Mouse (Mus musculus) neural tube, embryonic 10.5 days (tissue): ENCODE results near the gene Rtn4.
"Not testable (repeated sequence)": the region's sequence is repeated elsewhere in the genome, so short reads cannot be mapped to it uniquely, and the experiment has no call there.

Source experiments
- DNase-seq: peaks from one replicate; pipeline ENCODE4 v3.0.0-alpha.2; 2017; ENCODE audit warnings: low spot score; ENCODE audit errors: extremely low spot score

Gene Rtn4

DNA sequence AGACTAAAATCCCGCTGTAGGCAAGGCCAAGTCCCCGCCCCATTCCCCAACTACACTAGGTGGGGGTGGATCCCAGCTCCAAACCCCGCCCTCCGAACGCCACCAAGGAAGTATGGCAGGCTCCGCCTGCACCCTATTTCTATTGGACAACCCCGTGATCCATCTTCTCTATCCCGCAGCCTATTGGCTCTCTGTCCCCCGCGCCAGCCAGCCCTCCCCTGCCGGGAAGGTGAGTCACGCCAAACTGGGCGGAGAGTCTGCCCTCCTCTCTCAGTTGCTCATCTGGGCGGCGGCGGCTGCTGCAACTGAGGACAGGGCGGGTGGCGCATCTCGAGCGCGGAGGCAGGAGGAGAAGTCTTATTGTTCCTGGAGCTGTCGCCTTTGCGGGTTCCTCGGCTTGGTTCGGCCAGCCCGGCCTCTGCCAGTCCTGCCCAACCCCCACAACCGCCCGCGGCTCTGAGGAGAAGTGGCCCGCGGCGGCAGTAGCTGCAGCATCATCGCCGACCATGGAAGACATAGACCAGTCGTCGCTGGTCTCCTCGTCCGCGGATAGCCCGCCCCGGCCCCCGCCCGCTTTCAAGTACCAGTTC is at the start of gene Rtn4:
Gene Rtn4, plus strand, starts transcription at position 265 of the 590 bp plus-strand sequence.
- peak; percentile 94 for DNase-seq

GRCm38 (mm10) chr11:29644421-29644820 is 48.3 kb upstream of the Rtn4 start:
- no peak for DNase-seq

GRCm38 (mm10) chr11:29645411-29646066 is 47.2 kb upstream of the Rtn4 start:
- DNase-seq = no peak

DNA sequence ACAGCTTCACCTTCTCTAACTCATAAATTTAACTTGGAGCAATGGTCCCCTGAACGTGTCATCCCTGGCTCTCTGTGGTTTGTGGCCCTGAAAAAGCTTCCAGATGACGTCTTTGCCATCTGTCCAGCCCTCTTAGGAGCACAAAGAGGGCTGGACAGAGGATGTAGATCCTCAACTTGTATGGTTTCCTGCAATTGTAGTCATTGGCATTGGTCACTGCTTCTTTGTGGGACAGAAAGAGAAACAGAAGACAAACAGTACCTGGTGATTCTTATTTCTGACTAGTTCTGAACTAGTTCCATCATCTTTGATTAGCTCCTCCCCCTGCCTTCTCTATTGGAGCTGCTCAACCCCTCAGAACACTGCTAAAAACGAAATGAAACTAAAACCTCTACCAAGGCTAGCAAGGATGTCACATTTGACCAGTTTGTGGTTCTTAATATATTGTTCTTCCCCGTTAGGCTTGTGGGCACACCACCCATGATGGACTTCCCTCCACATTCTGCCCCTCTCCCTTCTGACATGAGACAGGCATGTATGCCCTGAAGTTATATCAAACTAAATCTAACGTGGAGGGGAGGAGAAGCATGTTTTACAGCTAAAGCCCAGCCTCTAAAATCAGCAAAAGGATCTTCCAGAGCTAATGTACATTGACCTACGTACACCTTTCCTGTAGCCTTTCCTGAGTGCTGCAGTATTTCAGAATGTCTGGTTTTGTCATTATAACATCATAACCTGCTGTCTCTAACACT is 45.0 kb upstream of the Rtn4 start:
- DNase-seq = no peak

DNA sequence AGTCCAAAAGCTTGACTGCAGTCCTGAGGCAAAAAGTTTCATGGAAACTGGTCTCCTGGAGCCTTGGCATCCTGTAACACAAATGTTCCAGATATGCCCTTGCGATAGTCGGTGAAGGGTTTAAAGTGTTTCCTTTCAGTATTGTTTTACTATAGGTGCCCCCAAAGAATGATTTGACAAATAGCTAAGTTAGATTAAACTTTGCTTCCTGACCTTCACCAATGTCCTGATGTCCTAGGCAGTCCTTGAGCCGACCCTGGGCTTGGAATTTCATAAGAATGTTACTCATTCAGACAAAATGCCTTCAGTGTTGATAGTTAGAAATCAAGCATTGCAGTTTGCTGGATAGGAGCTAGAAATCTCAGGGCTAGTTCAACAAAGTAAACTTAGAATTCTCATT is 37.4 kb upstream of the Rtn4 start:
- DNase-seq = not testable (repeated sequence)

DNA sequence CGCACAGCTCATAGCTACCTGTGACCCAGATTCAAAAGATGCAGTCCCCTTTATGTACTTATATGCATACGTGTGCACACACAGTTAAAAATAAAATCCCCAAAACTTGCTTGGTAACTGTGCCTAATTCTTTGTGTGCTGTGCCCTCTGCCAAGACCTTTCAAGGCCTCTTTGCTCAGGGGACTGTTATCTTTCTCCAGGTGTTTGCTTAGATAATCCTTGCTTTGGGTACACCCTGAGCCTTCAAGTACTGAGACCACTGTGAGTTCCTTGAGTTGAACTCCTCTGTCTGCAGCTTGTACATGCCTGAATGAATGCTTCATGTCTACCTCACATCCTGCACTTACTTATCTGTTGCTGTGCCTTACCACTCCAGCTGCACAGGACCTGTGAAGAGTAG is 32.0 kb upstream of the Rtn4 start:
- DNase-seq = no peak

- DNase-seq = no peak
These were observed 25.1 kb upstream of the Rtn4 start for GRCm38 (mm10) chr11:29667634-29668033.

DNA sequence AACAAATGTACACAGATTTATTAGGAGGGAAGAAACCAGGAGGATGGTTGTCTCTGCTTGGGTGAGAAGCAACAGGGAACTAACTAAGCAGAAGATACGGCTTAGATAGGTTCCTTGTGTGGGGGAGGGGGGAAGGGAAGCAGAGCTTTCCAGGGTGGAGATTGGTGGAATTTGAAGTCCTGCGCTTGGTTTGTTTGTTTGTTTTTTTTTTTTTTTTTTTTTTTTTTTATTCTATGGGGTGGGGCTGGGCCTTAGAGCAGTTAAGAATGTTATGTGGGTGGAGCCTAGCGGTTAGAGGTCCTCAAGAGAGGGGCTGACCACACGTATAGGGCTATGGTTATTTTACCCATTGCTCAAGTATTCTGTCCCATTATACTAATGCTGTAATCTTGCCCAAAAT is 23.0 kb upstream of the Rtn4 start:
- no peak for DNase-seq

- DNase-seq = no peak
These were observed 19.4 kb upstream of the Rtn4 start for GRCm38 (mm10) chr11:29673359-29673758.

- no peak for DNase-seq
These were observed 16.0 kb upstream of the Rtn4 start for GRCm38 (mm10) chr11:29676718-29677117.

- no peak for DNase-seq
These were observed 12.8 kb upstream of the Rtn4 start for GRCm38 (mm10) chr11:29679942-29680341.

- DNase-seq = no peak
These were observed 12.0 kb upstream of the Rtn4 start for GRCm38 (mm10) chr11:29680771-29681170.

DNA sequence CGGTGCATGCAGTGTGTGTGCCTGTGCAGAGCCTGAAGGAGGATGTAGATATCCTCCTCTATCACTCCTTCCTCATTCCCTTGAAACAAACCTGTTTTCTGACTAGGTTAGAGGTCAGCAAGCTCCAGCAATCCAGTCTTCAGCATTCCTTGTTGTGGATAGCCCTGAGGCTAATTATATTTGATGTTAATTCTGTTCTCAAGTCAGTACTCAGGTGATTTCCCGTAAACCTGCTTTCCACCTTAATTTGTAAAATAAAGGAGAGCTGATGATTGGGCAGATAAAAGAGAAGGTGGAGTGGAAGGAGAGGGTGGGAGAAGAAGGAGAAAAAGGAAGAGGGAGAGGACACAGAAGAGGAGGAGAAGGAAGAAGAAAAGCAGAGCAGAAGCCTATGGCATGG is 8.5 kb upstream of the Rtn4 start:
- DNase-seq = no peak

GRCm38 (mm10) chr11:29686176-29686575 is 6.6 kb upstream of the Rtn4 start:
- DNase-seq = no peak

- DNase-seq = no peak
These were observed 1.2 kb upstream of the Rtn4 start for GRCm38 (mm10) chr11:29691556-29691955.

DNA sequence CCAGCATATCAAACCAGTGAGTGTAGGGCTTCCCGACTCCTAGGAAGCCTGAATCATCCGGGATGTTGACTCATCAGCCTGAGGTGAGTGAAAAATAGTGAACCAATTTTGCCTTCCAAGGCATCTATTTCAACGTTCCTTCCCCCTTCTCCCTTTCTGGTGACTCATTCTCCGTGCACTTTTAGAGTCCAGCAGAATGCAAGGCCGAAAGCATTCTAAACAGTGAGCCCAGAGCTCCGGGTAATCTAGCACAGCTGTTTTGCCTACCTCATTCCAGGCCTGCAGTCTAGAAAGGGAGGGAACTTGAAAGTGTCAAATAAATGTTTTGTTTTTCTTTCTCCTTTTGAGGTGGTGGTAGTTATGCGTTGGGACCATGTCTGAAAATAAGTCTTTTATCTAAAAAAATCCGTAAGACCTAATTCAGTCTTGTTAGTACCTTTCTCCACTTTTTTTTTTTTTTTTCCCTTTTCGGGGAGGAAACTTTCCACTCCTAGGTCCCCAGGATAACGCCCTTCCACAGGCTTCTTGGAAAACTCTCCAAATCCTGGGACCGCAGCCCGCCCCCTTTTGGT is 550 bp upstream of the Rtn4 start:
- DNase-seq = peak; percentile 14

DNA sequence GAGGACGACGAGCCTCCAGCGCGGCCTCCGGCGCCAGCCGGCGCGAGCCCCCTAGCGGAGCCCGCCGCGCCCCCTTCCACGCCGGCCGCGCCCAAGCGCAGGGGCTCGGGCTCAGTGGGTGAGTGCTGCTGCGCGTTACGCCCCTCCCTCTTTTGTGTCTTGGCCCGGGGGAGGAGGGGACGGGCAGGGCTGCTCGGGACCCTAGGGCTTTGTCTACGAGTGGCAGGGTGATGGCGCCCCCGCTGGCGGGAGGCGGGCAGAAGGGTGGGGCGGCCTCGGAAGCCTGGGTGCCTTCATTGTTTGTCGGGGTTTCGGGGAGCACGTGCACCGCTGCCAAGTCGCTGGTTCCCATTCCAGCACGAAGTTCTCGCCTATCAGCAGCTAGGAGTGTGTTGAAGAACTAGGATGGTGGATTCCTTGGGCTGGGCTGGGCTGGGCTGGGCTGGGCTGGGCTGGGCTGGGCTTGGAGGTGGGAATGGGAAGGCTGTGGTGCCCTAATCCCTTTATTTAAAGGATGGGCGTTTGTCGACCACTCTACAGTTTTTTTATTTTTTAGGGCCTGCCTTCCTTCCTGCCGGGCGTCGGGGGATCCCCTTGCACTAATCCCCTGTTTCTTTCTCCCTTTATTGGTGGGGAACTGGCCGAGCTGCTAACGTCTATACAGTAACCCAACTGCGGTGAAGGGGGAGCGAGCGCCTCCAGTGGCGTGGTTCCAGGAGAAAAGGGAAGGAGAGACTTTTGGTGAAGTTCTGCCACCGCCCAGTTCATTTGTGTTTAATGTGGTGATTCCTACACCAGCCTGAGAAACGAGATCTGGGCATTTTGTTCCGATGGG is 1.0 kb downstream of the Rtn4 start:
- peak; percentile 91 for DNase-seq

DNA sequence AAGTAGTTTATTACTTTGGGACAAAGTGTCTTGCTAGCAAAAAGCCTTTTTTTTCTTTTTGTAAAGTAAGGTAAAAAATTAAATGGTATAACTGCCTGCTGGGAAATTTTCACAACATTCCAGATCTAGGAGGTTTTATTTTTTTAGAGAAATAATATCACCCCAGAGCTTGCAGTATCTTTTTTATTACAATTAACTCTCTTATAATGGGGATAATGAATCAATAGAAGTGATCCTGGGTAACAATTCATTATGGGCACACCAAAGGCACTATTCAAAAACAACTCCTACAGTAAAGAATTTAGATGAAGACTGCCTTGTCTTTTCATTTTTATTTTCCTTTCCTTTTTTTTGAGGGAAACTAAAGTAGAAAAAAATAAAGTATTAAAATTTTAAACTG is 2.0 kb downstream of the Rtn4 start:
- no peak for DNase-seq

DNA sequence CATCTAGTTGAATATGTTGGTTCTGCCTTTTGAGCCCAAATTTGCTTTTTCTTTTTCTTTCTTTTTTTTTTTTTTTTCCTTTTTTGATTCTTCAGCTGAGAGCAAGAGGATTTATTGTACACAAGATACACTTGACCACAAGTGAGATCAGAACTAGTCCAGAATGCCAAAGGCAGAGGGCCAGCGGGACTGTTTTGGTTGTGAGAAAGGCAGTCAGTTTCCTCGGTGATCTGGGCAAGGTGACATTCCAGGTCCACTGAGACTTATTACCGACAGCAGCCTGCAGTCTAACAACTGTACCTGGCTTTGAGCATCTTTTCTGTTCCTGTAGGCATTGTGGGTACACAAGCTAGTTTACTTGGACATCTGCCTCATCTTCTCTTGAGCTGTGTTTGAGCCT is 10.0 kb downstream of the Rtn4 start:
- no peak for DNase-seq

GRCm38 (mm10) chr11:29705263-29705662 is 12.5 kb downstream of the Rtn4 start:
- DNase-seq = no peak

DNA sequence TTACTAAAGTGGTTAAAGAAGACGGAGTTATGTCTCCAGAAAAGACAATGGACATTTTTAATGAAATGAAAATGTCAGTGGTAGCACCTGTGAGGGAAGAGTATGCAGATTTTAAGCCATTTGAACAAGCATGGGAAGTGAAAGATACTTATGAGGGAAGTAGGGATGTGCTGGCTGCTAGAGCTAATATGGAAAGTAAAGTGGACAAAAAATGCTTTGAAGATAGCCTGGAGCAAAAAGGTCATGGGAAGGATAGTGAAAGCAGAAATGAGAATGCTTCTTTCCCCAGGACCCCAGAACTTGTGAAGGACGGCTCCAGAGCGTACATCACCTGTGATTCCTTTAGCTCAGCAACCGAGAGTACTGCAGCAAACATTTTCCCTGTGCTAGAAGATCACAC is 14.1 kb downstream of the Rtn4 start:
- no peak for DNase-seq
